Mouse (Mus musculus) 3134 (cell line): Measurements from ENCODE around the gene Tpd52l2.

Experiments used
- DNase-seq: peaks from one replicate; pipeline ENCODE4 v3.0.0-alpha.2; 2011; ENCODE audit warnings: low spot score; ENCODE audit not compliant: insufficient read length; ENCODE audit errors: extremely low read depth

Tpd52l2 gene

GRCm38 (mm10) chr2:181496831-181497547 lies at the start of gene Tpd52l2:
Gene Tpd52l2, plus strand, starts transcription at chr2:181497142.
- peak; percentile 98 for DNase-seq

GRCm38 (mm10) chr2:181452181-181452580 lies 44.8 kb upstream of the Tpd52l2 start:
- DNase-seq: no peak

- no peak for DNase-seq
Observed at GRCm38 (mm10) chr2:181453274-181453673, 43.7 kb upstream of the Tpd52l2 start.

GRCm38 (mm10) chr2:181455899-181456298 lies 41.0 kb upstream of the Tpd52l2 start:
- no peak for DNase-seq

- no peak for DNase-seq
Observed at GRCm38 (mm10) chr2:181457831-181458230, 39.1 kb upstream of the Tpd52l2 start.

- DNase-seq: no peak
Observed at GRCm38 (mm10) chr2:181458411-181459152, 38.4 kb upstream of the Tpd52l2 start.

GRCm38 (mm10) chr2:181459153-181459672 lies 37.7 kb upstream of the Tpd52l2 start, which contains the start of gene Zbtb46:
Gene Zbtb46, minus strand, starts transcription at chr2:181459426.
- DNase-seq: no peak

GRCm38 (mm10) chr2:181459673-181460621 lies 37.0 kb upstream of the Tpd52l2 start:
- no peak for DNase-seq

- no peak for DNase-seq
Observed at GRCm38 (mm10) chr2:181461536-181462100, 35.3 kb upstream of the Tpd52l2 start.

- no peak for DNase-seq
Observed at GRCm38 (mm10) chr2:181462604-181463003, 34.3 kb upstream of the Tpd52l2 start.

- DNase-seq: no peak
Observed at GRCm38 (mm10) chr2:181463008-181463738, 33.8 kb upstream of the Tpd52l2 start.

GRCm38 (mm10) chr2:181465423-181465822 lies 31.5 kb upstream of the Tpd52l2 start:
- no peak for DNase-seq

- DNase-seq: no peak
Observed at GRCm38 (mm10) chr2:181470285-181470684, 26.7 kb upstream of the Tpd52l2 start.

GRCm38 (mm10) chr2:181471246-181471645 lies 25.7 kb upstream of the Tpd52l2 start:
- DNase-seq: peak; percentile 49

- no peak for DNase-seq
Observed at GRCm38 (mm10) chr2:181472256-181472827, 24.6 kb upstream of the Tpd52l2 start.

GRCm38 (mm10) chr2:181483120-181483519 lies 13.8 kb upstream of the Tpd52l2 start:
- DNase-seq: no peak

- DNase-seq: peak; percentile 52
Observed at GRCm38 (mm10) chr2:181483562-181484318, 13.2 kb upstream of the Tpd52l2 start.

- DNase-seq: no peak
Observed at GRCm38 (mm10) chr2:181484456-181485233, 12.3 kb upstream of the Tpd52l2 start.
